Mouse (Mus musculus) C2C12 (cell line): Measurements from ENCODE around the gene Adig.

ENCODE experiments used
- CTCF ChIP-seq: IDR thresholded peaks from one replicate; pipeline ENCODE4 v1.5.1; 2011; ENCODE audit not compliant: control insufficient read depth, insufficient read depth, insufficient read length
- MAX ChIP-seq: IDR thresholded peaks from one replicate; pipeline ENCODE4 v1.6.1; 2011; ENCODE audit warnings: mild to moderate bottlenecking, control low read depth
- MYOG ChIP-seq: IDR thresholded peaks from one replicate; pipeline ENCODE4 v1.6.1; 2011; ENCODE audit not compliant: control insufficient read depth, insufficient read length; ENCODE audit errors: extremely low read depth
- USF1 ChIP-seq: IDR thresholded peaks from one replicate; pipeline ENCODE4 v1.6.1; 2011; ENCODE audit warnings: low read depth, mild to moderate bottlenecking, control low read depth, moderate library complexity

DNA sequence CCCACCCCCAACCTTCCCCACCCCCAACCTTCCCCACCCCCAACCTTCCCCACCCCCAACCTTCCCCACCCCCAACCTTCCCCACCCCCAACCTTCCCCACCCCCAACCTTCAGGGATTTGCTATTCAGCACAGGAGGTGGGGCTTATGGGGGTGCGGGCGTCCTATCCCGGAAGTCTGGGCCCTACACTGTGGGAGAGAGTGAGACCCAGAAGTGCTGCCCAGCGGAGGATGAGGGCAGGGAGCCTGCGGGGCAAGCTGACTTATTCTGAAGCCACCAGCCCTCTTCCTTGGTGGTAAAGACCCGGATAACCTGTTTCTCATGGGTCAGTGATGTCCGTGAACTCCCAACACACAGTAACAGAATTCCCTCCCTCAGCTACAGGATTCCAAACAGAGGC is 52.8 kb downstream of the Adig start:
- TF ChIP-seq CTCF (no peak), USF1 (no peak), MAX (no peak), MYOG (no peak)
